Comparison of ENCODE assay signal across 8 mouse cellular contexts in genomic region chr4:130793180-130793501, GRCm38 (mm10). TPM values are rescaled to one million over a fixed set of nuclear protein-coding genes. Genes with fewer than 3 reads are reported as not detected.
DNase-seq lines count a peak whose midpoint lies in the region; ATAC-seq and TF ChIP-seq lines count a peak whose summit lies in the region.

No protein-coding gene starts in this region.

- peak; percentile 93 for DNase-seq in heart, adult 11 months
- no peak for DNase-seq in heart, adult 18-20 months
- DNase-seq in CH12.LX (ENCODE audit: extremely low read depth) (no peak), MN1 (ENCODE audit: low spot score) (no peak)
- no peak for DNase-seq in forebrain, postnatal 0 days
- no peak for DNase-seq in right cerebral cortex, adult 18-20 months
- DNase-seq in spleen, postnatal 10 days (ENCODE audit: low spot score in 2 of 2), result no peak

- in situ Hi-C loops in CH12.LX (cut with MboI; ENCODE audit: low pct_ligation_motif_present, low pct_unique_long_range_greater_than_20kb, low sequenced_read_pairs), result no loop called here

- 41% methylated on average over 7 of the region's 7 CpGs for WGBS in forebrain, postnatal 0 days
- WGBS in liver, embryonic 16.5 days (ENCODE audit: insufficient replicate concordance), result 42% methylated on average over 7 of the region's 7 CpGs

- peaks cover 6 to 10% of the 10 kb centered on the region in 2 experiments for H3K4me1 ChIP-seq in CH12.LX (ENCODE audit: control insufficient read depth in 1 of 2, insufficient read depth in 2 of 2)
- peaks cover 11% of the 10 kb centered on the region for H3K4me1 ChIP-seq in forebrain, postnatal 0 days (ENCODE audit: insufficient read depth)
- peaks cover 4% of the 10 kb centered on the region for H3K4me1 ChIP-seq in liver, embryonic 16.5 days (ENCODE audit: control insufficient read depth, low read depth, low read length)

- no peaks in the 10 kb centered on the region for H3K36me3 ChIP-seq in CH12.LX (replicated peaks in 1 of 2; ENCODE audit: control insufficient read depth in 1 of 2, insufficient read depth in 1 of 2, low read length in 1 of 2)
- H3K36me3 ChIP-seq in forebrain, postnatal 0 days (ENCODE audit: insufficient read depth), result no peaks in the 10 kb centered on the region
- no peaks in the 10 kb centered on the region for H3K36me3 ChIP-seq in liver, embryonic 16.5 days (ENCODE audit: control insufficient read depth, insufficient read depth)

- H3K79me2 ChIP-seq in CH12.LX (replicated peaks; ENCODE audit: control insufficient read depth, extremely low read depth, insufficient read depth, poor library complexity, severe bottlenecking), result no peaks in the 10 kb centered on the region

- ATAC-seq in forebrain, postnatal 0 days, result peak; percentile 32; the same call in 1 of the 2 replicates
- ATAC-seq in liver, embryonic 16.5 days (ENCODE audit: low read depth), result no peak

- no peak for TF ChIP-seq RAD21 in CH12.LX (IDR thresholded peaks at IDR 0.05; ENCODE audit: low read depth, low read length)

- no peak overlapping the region for H3K9ac ChIP-seq in CH12.LX (ENCODE audit: insufficient read depth, low read depth)
- peak overlapping the region; percentile 99 for H3K9ac ChIP-seq in forebrain, postnatal 0 days
- H3K9ac ChIP-seq in liver, embryonic 16.5 days (ENCODE audit: low read depth, low read length), result peak overlapping the region; percentile 58

- H3K9me3 ChIP-seq in CH12.LX (replicated peaks; ENCODE audit: low read length), result no peaks in the 10 kb centered on the region
- no peaks in the 10 kb centered on the region for H3K9me3 ChIP-seq in forebrain, postnatal 0 days (ENCODE audit: low read length)
- no peaks in the 10 kb centered on the region for H3K9me3 ChIP-seq in liver, embryonic 16.5 days (replicated peaks; ENCODE audit: control insufficient read depth, low read length)

- no peak overlapping the region for H3K27ac ChIP-seq in CH12.LX (ENCODE audit: insufficient read depth, low read depth)
- peak overlapping the region; percentile 81 for H3K27ac ChIP-seq in forebrain, postnatal 0 days (ENCODE audit: low read depth, low read length)
- H3K27ac ChIP-seq in liver, embryonic 16.5 days (ENCODE audit: low read length), result no peak overlapping the region

- TF ChIP-seq EP300 in CH12.LX (IDR thresholded peaks at IDR 0.05; ENCODE audit: low read length), result no peak

- peak overlapping the region in 1 of 3 experiments; percentile 52 for H3K4me3 ChIP-seq in CH12.LX (replicated peaks in 1 of 3; ENCODE audit: low read depth in 2 of 3, low read length in 2 of 3, poor library complexity in 1 of 3)
- peak overlapping the region; percentile 87 for H3K4me3 ChIP-seq in forebrain, postnatal 0 days (ENCODE audit: low read depth, low read length)
- peak overlapping the region; percentile 59 for H3K4me3 ChIP-seq in liver, embryonic 16.5 days (ENCODE audit: low read depth, low read length)

- TF ChIP-seq POLR2A in CH12.LX (IDR thresholded peaks at IDR 0.05; ENCODE audit: low read depth, low read length), result no peak

- H3K4me2 ChIP-seq in CH12.LX (ENCODE audit: insufficient read depth, low read depth, poor library complexity, severe bottlenecking), result peak overlapping the region; percentile 79
- peak overlapping the region; percentile 90 for H3K4me2 ChIP-seq in forebrain, postnatal 0 days (ENCODE audit: low read depth)
- 0 out of 2 replicates have a peak overlapping the region, but pooled peaks have one; percentile 63 for H3K4me2 ChIP-seq in liver, embryonic 16.5 days (ENCODE audit: low read depth, low read length)

- peaks cover 76% of the 10 kb centered on the region for H3K27me3 ChIP-seq in CH12.LX (replicated peaks)
- no peaks in the 10 kb centered on the region for H3K27me3 ChIP-seq in forebrain, postnatal 0 days (ENCODE audit: insufficient read depth, low read length)
- peaks cover 38% of the 10 kb centered on the region for H3K27me3 ChIP-seq in liver, embryonic 16.5 days (ENCODE audit: control insufficient read depth, insufficient read depth, low read depth, low read length)

- no peak for TF ChIP-seq CTCF in CH12.LX (conservative IDR thresholded peaks at IDR 0.05 in 1 of 2, IDR thresholded peaks at IDR 0.05 in 1 of 2; ENCODE audit: low read depth in 2 of 2, low read length in 2 of 2)
- no peak for TF ChIP-seq CTCF in forebrain, postnatal 0 days (IDR thresholded peaks at IDR 0.05; ENCODE audit: low read depth)

- dilution Hi-C loops in CH12.LX (cut with MboI; ENCODE audit: extremely low pct_ligation_motif_present, extremely low pct_unique_long_range_greater_than_20kb, low sequenced_read_pairs), result no loop called here

TF ChIP-seq in CH12.LX, 34 proteins besides CTCF, POLR2A, EP300 and RAD21:
- TF ChIP-seq ETS1 (conservative IDR thresholded peaks at IDR 0.05; ENCODE audit: low read depth, low read length) (no peak), E2F4 (IDR thresholded peaks at IDR 0.05; ENCODE audit: insufficient replicate concordance, low read depth, low read length) (no peak), JUN (IDR thresholded peaks at IDR 0.05; ENCODE audit: insufficient read depth, low read depth, low read length) (no peak), MAFK (IDR thresholded peaks at IDR 0.05; ENCODE audit: insufficient replicate concordance, low read length) (no peak), IRF4 (IDR thresholded peaks at IDR 0.05; ENCODE audit: low read depth, low read length) (no peak), USF2 (conservative IDR thresholded peaks at IDR 0.05; ENCODE audit: low read depth, low read length) (no peak), SMC3 (IDR thresholded peaks at IDR 0.05; ENCODE audit: low read depth, low read length) (no peak)

RNA-seq across cellular contexts. Expression of gene Sdc3, which starts 0.8 kb away (rescaled TPM):
- 10 to 100 TPM; 37.1 to 38.2 TPM for total RNA-seq in heart, adult 18-20 months (2021)
- total RNA-seq in CH12.LX (2012; rRNA removed) (0.30 and 0.80 TPM in 2 replicates), CH12.LX (2014; rRNA removed) (not detected in 2 replicates)
- polyA plus RNA-seq in CH12.LX (2012; ENCODE audit: insufficient read length, low read depth), result 0.14 TPM in 1 of 2 replicates, not detected in the other
- total RNA-seq in forebrain, postnatal 0 days (2014; rRNA removed), result 318 and 421 TPM in 2 replicates
- polyA plus RNA-seq in forebrain, postnatal 0 days (2015; fragmentation: Nextera tagmentation; extraction: Ambion mirVana), result 159 and 204 TPM in 2 replicates
- polyA plus RNA-seq in liver, embryonic 16.5 days (2015; fragmentation: Nextera tagmentation; extraction: Ambion mirVana), result 9.5 and 12.3 TPM in 2 replicates

Comparison
In these comparisons a context has a peak if more than half of its experiments do, and no peak if none do; other contexts are left out.
1. RNA of gene Sdc3, which starts 0.8 kb away (total RNA-seq): 318 to 421 TPM in forebrain, postnatal 0 days and 37.1 to 38.2 TPM in heart, adult 18-20 months; 0.30 to 0.80 TPM in CH12.LX; every median in the first group is over 10 times any median in the second.
2. Peak in every context shown above with its lines, with median percentiles within 50 percentile points of each other: H3K4me2 ChIP-seq.